Mouse (Mus musculus): ENCODE measurements at regions not wholly inside any gene's neighbourhood (a gene's known extent, or its start where the extent isn't known, plus 50 kb on each side); places are given as distances from the start of the nearest gene placed in this dataset.

DNA sequence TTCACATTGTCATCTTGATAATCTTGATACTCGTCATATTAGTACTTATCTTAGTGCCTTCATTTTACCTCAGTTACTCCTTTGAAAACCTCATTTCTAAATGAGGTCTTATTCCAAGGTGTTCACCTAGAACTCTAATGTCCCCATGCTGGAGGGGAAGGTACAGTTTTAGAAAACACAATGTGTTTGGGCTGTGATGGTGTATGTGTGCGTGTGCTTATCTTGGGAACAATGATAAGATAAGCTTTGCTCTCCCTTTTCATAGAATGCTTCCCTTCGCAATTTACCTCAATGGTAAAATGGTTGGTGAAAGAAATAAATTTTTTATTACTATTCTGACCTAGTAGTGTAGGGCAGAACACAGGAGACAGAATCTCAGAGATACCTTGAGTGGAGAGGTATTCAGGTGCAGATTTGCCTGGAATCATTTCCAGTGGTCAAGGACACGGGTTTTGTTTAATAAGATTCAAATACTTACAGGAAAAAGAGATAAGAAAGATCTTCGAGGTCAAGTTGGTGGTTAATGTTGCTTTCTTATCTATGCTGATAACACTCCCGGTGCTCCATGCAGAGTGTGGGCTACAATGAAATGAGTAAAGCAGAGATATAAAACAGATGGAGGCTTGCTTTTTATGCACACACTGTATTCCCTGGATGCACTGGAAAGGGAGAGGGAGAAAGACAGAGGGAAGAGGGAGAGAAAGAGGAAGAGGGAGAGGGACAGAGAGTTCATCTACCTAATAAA is 471.6 kb downstream of the Klf12 start:
- DNase-seq (ENCODE audit: low read depth, low spot score), result no peak

All from forelimb bud, embryonic 11.5 days (tissue).